Mouse (Mus musculus) embryonic stem cell, embryonic (primary cell): ENCODE results near the gene Adam12.

ENCODE experiments used
- CTCF ChIA-PET, 4 experiments: fragments of 300-600 bp in 2 of 4; fragments of 350-600 bp in 2 of 4; sonication (Branson Sonifier 250); formaldehyde crosslinking; loops; one replicate each; lab custom pipeline; 2022; ENCODE audit warnings: inconsistent platforms in 2 of 4; lab: Charles Lee
- POLR2A ChIA-PET, 4 experiments: fragments of 300-600 bp in 2 of 4; fragments of 350-600 bp in 2 of 4; sonication (Branson Sonifier 250); formaldehyde crosslinking; loops; one replicate each; lab custom pipeline; 2022; ENCODE audit warnings: antibody characterized with exemption in 4 of 4, inconsistent platforms in 1 of 4; lab: Charles Lee

Adam12 gene

DNA sequence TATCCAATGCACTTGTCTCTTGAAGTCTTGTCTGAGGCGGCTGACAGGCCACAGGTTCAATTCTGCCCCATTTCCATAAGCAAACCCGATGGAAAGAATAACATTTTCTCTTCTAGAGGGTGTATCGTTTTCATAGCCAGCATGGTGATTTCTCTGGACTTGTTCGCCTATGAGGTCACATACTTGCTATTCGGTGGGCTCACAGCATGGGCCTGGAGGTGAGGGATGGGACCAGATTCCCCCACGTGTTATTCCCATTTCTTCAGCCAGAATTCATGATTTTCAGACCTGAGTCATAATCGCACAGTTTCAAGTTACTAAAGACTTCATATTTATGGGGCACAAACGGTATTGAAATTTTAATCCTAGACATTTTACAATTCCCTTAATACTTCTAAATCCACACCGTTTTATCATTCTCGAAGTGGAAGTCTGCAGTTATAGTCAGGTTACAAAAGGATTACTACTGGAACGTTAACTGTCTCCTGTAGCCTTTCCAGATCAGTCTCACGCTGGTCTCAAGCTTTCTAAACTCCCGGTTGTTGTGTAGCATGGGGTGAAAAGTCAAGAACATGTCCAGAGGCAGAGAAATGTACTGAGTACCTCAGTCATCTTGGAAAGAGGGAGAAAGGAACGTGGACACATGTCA is 58.4 kb downstream of the Adam12 start:
- ChIA-PET POLR2A (no interaction called here), CTCF (interaction anchor here in 1 of 4 experiments (1.7 kb wide), 1 partner anchor 50 kb away, joined by 5 read pairs; no protein-coding TSS in a partner anchor)

DNA sequence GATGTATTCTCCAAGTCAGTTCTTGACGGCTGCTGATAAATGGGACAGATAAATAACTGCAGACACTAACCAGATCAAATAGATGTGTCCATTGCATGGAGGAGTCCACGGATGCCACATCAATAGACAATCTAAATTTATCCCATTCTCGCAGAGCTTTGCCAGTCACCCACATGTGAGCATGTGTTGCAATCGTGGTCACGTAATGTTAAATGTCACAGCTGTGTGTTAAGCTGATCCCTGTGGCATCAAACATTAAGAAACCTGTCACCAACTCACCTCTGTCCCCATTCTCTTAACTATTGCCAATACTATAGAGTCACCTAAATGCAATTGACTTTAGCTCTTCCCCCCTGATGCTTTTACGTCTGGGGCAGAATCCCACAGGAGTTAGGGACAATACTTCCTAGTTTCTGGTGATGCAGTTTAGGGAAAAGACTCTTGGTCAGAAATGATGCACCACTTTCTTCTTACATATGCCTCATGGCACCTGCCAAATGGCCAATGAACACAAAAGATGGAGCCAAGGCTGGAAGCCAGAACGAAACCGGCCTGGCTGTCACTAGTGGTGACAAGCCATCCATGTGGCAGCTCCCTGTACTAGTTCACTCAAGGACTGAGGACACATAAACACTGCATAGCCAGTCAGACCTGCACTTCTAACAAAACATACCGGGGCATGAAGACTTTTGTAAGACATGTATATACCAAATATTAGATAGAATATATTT is 61.6 kb downstream of the Adam12 start:
- POLR2A ChIA-PET: no interaction called here

DNA sequence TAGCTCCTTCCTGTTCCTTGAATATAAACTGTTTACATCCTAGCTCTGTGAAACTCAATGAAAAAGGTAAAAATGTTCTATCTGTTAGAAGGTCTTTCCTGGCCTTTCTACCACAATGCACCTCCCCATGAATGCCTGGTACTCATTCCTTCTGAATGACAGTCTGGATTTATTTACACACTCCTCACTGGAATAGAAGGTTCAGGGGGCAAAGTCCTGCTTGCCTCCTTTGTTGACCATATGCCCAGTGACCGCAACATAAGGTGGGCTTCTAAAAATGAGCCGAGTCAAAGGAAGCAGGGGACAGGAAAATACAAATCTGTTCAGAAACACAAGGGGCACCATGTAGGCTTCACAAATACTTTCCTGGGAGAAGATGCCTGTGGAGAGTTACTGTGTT is 62.2 kb downstream of the Adam12 start:
- CTCF ChIA-PET: no interaction called here
- POLR2A ChIA-PET: no interaction called here

More for the DNA sequence above, 61.6 kb downstream of the Adam12 start:
- CTCF ChIA-PET: no interaction called here

DNA sequence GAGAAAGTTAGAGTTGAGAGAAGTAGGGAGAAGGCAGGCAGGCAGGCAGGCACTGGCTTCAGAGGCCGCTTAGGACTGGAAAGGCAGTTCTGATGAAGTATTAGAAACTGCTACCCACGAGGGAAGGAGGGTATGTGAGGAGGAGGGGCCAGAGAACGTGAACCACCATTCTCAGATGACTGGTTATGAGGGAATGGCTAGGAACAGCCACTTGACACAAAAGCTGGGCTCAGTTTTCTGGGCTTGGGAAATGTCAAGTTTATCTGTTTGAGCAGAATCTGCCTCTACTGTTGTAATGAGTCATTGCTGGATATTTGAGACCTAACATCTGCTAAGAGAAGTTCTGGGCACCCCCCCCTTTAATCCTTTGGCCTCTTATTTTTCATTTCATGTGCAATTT is 64.4 kb downstream of the Adam12 start:
- ChIA-PET CTCF (no interaction called here), POLR2A (no interaction called here)

DNA sequence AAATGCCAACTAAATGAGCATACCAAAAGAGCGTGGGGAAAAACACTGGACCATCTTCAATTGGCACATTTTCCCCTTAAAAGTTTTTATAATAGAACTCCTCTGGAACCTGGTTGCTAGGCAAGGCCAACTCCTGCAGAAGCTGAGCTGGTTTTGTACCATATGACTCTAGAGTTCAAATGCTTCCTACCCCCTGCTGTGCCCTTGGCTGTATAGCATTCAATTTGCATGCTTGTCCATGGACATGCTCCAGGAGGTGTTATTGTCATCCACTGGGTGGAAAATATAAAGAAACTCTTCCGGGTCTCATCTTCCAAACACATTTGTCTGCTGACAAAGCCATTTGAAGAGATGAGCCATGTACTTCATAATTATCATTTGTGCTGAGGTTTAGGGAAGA is 68.2 kb downstream of the Adam12 start:
- POLR2A ChIA-PET: no interaction called here
- CTCF ChIA-PET: no interaction called here

DNA sequence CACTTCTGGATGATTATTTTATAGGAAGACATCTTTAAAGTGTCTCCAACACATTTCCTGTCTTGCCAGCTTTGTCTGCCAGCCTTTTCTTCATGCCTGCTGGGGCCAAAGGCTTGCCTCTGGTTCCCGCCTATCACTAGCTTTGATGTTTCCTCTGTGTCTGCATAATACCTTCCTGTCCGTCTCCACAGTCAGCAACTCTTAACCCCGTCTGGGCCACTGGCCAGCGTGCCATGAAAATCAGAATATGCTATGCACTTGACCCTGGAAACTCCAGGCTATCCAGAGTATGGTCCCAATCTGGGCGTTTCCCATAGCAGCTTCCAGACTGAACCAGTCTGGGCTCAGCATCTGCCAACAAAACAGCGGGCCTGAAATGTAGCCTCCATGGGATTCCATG is 69.1 kb downstream of the Adam12 start:
- ChIA-PET CTCF (interaction anchor here in 1 of 4 experiments (0.7 kb wide), 1 partner anchor 39 kb away, joined by 4 read pairs; no protein-coding TSS in a partner anchor), POLR2A (interaction anchor here in 1 of 4 experiments (0.6 kb wide), 1 partner anchor 32 kb away, joined by 3 read pairs; no protein-coding TSS in a partner anchor)

DNA sequence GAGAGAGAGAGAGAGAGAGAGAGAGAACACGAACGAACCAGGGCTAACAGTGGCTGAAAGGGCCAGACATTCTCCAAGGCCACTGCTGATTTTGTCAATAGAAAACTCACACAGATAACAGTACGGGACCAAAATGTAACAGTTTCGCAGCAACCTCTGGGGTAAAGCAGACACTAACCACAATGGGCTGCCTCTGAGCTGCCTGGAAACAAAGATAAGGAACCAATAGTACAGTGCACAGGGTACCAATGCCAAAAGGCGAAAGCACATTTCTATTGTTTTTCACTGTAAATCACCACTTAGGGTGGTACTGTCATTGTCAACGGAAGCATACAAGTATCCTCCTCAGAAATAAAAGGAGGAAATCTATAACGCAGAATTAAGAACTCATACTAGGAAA is 72.3 kb downstream of the Adam12 start:
- ChIA-PET CTCF (no interaction called here), POLR2A (no interaction called here)

DNA sequence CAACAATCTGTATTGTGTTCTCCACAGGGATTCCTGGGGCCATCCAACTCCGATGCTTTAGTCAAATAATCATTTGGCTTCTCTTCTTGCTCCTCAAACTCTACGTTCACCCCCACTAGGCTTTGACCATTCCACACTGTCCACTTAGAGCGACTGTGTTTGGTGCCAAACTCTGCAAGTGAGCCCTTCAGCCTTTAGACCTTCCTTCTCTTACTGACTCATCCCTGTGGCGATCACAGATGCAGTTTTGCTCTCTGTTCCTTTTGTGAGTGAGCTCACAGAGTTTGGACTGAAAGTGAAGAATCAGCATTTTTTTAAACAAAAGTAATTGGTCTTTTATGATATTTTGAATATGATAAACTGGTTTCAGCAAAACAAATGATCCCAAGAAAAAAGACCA is 80.6 kb downstream of the Adam12 start:
- CTCF ChIA-PET: no interaction called here
- POLR2A ChIA-PET: interaction anchor here in 1 of 4 experiments (0.6 kb wide), 1 partner anchor 219 kb away, joined by 8 read pairs; no protein-coding TSS in a partner anchor

DNA sequence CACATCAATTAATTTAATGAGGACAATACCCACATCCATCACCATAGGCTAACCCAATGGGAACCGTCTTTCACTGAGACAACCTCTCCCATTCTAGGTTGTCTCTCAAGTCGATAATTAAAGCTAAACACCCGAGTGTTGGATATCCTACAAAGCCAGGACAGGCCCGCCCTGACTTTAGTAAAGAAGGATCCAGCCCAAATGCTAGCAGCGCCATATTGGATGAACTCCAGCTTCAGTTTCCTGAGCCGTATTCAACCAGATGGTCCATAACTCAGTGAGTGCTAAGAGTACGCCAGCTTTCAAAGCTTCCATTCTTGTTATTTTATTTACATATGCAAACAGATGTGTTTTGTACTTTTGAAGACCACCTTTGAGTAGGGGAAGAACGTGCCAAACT is 81.6 kb downstream of the Adam12 start:
- POLR2A ChIA-PET: no interaction called here
- CTCF ChIA-PET: interaction anchor here in 1 of 4 experiments (1.0 kb wide), 1 partner anchor 73 kb away, joined by 3 read pairs; no protein-coding TSS in a partner anchor

DNA sequence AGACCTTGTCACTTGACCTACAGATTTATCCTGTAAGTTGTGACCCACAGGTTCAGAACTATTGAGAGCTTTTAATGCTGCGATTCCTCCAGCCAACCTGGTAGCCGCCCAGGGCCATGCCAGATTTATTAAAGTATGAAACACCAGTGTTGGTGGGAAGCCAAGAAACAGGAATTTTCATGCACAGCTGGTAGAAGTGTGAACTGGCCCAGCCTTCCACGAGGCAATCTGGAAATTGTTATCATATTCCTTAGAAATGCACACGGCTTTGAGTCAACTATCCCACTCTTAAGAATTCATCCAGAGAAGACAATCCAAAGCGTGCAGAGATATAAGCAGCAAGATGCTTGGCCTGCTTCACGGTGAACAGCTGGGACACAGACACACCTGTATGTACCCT is 82.6 kb downstream of the Adam12 start:
- CTCF ChIA-PET: interaction anchor here in 1 of 4 experiments (0.6 kb wide), 1 partner anchor 111 kb away, joined by 3 read pairs; no protein-coding TSS in a partner anchor

DNA sequence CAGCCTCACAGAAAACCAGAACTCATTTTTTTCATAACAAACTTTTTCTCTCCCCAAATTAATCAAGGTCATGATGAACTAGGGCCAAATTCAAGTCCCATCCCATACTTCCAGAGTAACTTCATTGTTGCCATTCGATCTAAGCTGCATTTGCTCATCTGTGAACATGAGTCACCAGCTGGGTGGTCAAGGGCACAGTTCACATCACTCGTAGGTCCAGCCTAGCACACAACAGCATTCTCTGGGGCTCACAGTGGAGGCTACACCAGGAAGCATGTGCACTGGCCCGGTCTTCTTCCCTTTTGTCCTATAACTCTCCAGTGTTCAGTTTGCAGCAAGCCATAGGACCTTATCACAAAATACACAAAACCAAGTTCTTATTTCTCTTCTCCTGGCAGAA is 84.4 kb downstream of the Adam12 start:
- CTCF ChIA-PET: no interaction called here
- POLR2A ChIA-PET: no interaction called here

More for the DNA sequence above, 82.6 kb downstream of the Adam12 start:
- POLR2A ChIA-PET: interaction anchor here in 1 of 4 experiments (0.7 kb wide), 1 partner anchor 1737 kb away, joined by 3 read pairs; no protein-coding TSS in a partner anchor

DNA sequence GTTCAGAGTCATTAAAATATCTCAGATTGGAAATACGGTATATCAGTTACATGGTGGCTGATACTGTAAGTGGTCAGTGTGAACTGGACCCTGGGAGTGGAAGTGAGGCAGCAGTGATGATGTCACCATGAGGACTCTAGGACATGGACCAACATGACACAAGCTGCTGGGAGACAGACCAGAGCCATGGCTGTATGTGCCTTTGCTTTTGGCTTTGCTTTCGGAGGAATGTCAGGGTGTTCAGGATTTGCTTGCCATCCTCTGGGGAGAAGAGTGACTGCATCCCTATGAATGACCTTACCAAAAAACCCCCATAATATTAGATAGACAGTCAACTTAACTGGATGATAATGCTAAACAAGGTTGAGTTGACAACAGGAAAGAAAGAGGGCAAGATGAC is 85.1 kb downstream of the Adam12 start:
- ChIA-PET POLR2A (no interaction called here), CTCF (no interaction called here)

DNA sequence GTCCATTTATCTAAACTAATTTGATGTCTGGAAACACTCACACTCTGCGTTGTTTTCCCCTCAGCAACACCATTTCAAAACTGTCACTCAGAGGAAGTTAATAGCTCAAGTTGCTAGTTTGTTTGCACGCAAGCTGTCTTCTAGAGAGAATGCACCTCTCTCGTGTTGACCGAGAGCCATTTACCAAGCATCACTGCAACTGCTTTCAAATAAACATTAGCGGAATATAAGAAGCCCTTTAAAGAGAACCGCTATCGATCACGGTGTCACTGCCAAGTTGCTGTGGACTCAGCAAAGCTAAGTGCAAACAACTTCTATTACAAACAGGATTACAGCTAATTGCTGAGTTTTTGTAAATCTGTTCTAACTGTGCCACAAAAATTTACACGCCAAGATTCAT is 87.8 kb downstream of the Adam12 start:
- ChIA-PET POLR2A (no interaction called here), CTCF (no interaction called here)

DNA sequence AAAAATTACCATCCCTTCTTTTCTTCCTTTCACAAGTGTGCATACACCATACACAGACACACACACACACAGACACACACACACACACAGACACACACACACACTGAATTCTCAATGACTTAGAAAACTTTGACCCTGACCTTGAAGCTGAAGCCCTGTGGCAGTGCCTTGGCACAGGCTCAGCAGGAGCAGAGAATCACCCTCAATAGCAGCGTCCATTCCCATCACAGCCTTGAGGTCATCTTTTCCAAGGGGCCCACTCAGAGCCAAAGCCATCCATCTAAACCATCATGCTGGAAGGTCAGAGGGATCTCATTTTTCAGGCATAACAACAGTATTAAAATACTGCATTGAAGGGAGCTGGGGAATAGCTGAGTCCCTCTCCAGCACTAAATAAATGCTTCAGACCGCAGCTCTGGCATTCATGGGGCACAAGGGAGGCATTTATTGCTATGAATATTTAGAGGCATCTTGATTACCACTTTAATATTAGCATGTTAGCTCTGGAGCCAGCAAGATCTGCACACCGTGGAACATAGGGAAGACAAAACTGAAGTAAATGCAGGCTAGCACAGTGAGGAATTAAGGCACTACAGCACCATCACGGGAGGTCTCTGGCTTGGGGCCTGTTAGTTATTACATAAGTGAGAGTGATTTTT is 92.5 kb downstream of the Adam12 start:
- ChIA-PET CTCF (no interaction called here), POLR2A (no interaction called here)

DNA sequence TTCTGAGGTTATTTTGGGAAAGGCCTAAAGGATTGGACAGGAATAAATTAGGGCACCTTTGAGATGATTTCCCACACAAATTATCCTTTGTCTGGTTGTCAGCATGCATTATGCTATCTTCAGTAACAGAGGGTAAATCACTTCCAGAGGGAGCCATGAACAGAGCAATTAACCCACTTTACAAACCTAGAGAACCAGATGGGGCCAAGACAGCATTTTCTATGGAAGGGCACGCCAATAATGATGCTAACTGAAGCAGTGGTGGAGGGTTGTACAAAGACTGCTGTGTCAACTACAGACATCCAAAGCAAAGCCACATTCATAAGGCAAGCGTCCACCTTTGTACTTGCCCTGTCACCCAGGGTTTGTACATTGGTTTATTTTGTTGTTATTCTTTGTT is 99.6 kb downstream of the Adam12 start:
- ChIA-PET CTCF (interaction anchor here in 1 of 4 experiments (0.7 kb wide), 1 partner anchor 951 kb away, joined by 4 read pairs; no protein-coding TSS in a partner anchor), POLR2A (no interaction called here)

DNA sequence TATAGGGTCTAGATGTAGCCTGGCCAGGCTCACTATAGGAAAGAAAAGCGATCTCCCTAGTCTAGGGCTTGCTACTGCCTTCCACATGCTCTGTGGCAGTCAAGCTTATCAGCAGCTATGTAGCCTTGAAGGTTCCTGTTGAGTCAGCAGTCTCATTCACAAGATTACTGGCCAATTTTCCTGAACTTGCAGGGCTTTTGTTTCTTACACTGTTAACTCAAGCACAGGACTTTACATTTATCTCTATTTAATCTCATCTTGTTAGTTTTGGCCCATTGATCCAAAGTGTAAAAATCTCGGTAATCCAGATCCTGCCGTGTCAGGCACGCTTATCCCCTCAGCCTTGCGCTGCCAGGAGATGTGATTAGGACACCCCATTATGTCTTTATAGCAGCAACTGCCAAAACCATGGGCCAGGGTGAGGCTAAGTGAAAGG is 103.8 kb downstream of the Adam12 start:
- ChIA-PET CTCF (no interaction called here), POLR2A (no interaction called here)

DNA sequence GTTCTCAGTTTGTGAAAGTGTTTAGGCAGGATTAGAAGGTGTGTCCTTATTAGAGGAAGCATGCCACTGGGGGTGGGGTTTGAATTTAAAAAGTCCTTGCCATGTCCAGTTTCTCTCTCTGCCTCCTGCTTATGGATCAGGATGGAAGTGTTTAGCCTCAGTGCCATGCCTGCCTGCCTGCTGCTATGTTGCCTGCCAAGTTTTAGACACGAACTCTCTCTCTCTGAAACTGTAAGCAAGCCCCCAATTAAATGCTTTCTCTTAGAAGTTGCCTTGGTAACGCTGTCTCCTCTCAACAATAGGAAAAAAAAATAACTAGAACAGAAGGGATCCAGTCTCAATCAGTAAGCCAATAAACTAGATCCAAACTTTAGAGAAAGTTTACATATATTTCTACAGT is 110.5 kb downstream of the Adam12 start:
- ChIA-PET POLR2A (no interaction called here), CTCF (no interaction called here)

DNA sequence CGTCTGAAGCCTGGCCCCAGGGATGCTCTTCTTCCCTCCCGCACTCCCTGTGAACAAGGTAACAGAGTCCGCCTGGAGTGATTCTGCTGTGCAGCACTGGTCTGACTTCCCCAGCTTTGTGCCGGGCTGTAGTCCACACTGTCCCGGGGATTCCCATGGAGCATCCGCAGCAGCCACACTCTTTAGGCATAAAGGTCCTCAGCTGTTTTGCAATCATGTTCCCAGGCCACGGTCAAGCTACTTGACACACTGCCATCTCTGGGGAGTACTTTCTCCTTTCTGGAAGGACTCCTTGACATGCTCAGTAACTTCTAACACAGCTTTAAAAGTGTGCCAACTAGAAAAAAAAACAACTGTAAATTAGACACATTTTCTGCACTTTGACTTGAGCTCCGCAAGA is 116.5 kb downstream of the Adam12 start:
- ChIA-PET POLR2A (no interaction called here), CTCF (interaction anchor here in 1 of 4 experiments (1.0 kb wide), 1 partner anchor 108 kb away, joined by 4 read pairs; no protein-coding TSS in a partner anchor)

DNA sequence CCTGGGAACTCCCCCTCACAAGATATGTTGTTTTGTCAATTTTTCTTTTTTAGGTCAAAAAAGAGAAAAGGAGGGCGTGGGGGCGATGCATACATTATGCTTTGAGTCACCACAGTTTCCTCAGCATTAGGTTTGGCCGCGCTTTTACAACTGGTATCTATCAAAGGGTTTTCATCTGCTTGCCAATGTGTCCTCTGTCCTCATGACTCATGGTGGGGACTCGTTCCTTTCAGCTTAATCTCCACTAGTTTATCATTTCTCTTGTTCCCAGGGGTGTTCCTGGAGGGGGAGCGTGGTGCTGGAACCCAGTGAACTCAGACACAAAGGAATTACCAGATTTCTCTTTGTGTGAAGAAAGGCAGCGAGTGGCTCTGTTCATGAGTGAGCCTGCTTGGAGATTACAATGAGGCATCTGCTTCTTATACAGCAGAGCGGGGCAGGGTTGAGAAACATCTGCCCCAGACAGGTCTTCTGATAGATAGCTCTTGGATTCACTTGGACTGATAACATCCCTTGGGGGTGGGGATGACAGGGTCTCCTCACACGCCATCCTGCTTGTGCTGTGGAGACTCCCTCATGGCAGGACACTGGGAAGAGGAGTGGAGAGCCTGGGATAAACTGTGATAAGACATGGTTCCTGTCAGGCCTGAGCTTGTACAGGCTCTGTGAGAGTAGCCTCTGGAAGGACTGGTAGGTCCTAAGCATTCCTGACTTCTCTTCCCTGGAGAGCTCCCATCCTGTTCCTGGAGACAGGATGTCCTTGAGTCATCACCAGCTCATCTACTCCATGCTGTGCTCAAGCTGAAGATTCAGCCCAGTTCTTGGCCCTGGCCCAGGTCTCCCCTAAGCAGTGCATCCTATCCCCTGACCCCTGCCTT is 117.4 kb downstream of the Adam12 start:
- CTCF ChIA-PET: interaction anchor here in 2 of 4 experiments (0.6 to 1.0 kb wide), 2 partner anchors 109 to 583 kb away, joined by 4 to 8 read pairs; no protein-coding TSS in a partner anchor
- POLR2A ChIA-PET: interaction anchor here in 1 of 4 experiments (0.7 to 0.9 kb wide), 2 partner anchors 47 to 1405 kb away, joined by 3 read pairs; no protein-coding TSS in a partner anchor
